Mouse (Mus musculus) megakaryocyte, embryonic 14.5 days (primary cell): ENCODE results near the gene Gm20388.
"Not testable (repeated sequence)": the region's sequence is repeated elsewhere in the genome, so short reads cannot be mapped to it uniquely, and the experiment has no call there.

Source experiments
- FLI1 ChIP-seq: IDR thresholded peaks from 2 replicates; pipeline ENCODE4 v1.6.1; 2012; ENCODE audit warnings: low read length, inconsistent platforms, mixed read lengths
- GATA1 ChIP-seq: IDR thresholded peaks from 3 replicates; pipeline ENCODE4 v1.6.1; 2012; ENCODE audit warnings: mixed read lengths, low read length, inconsistent platforms, borderline replicate concordance

DNA sequence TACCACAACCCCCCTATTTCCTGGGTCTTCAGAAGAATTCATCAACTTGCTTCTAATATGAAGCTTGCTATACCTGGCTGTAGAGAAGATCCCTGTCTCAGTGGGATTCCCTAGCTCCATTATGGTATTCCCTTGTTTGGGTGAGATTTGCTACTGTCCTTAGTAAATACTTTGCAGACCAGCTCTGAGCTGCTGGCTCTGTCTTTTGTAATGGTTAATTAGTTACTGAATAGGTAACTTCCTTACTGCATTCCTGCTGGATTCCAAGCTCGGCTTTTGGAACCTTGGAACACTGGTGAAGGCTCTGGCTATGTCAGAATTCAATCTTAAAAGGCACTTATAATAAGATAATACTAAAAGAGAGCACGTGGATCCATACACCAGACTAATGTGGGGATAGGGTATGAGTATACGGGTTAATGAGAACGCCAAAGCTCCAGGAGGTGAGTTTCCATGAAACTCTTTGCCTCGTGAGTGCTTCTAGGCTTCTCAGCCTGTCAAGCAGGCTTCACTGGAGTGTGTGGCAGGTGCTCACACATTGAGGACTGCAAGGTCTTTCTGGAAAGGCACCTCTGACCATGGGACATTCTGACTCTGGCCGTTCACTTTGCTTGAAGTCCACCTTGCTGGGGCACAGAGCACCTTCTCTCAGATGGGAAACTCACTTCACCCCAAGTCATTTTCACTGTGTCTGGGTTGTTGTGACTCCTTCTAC lies 893.2 kb downstream of the Gm20388 start:
- TF ChIP-seq GATA1, FLI1: not testable (repeated sequence)
